ENCODE assay signal across 25 mouse cellular contexts in genomic region chr16:17896091-17896490, GRCm38 (mm10). TPM values are rescaled to one million over a fixed set of nuclear protein-coding genes. Genes with fewer than 3 reads are reported as not detected.
"Had no signal": no experiment of that assay in that cellular context is flagged by ENCODE, and none has a peak within 500 bp of the region (broad histone marks: within the 10 kb centered on the region; RNA-seq: fewer than 3 reads in every experiment).

No protein-coding gene starts in this region.

- H3K27ac ChIP-seq: liver, embryonic 14.5 days; midbrain, embryonic 10.5 days; midbrain, embryonic 13.5 days; neural tube, embryonic 13.5 days; neural tube, embryonic 15.5 days had no signal

- H3K4me2 ChIP-seq: lung, embryonic 14.5 days; midbrain, embryonic 13.5 days; neural tube, embryonic 13.5 days; neural tube, embryonic 15.5 days had no signal

- ATAC-seq: midbrain, embryonic 13.5 days; midbrain, embryonic 16.5 days had no signal

- H3K9ac ChIP-seq: liver, embryonic 14.5 days; lung, embryonic 14.5 days; midbrain, embryonic 13.5 days; neural tube, embryonic 13.5 days; neural tube, embryonic 15.5 days had no signal

- H3K27me3 ChIP-seq: midbrain, embryonic 13.5 days; neural tube, embryonic 13.5 days; neural tube, embryonic 15.5 days had no signal

- H3K9me3 ChIP-seq: midbrain, embryonic 10.5 days; midbrain, embryonic 13.5 days; neural tube, embryonic 13.5 days; neural tube, embryonic 15.5 days had no signal

- DNase-seq: lung, adult 18-20 months; lung, embryonic 14.5 days; lung, postnatal 10 days; lung, postnatal 4 days; retina, postnatal 1 day; right cerebral cortex, adult 18-20 months; right cerebral cortex, postnatal 25 days; right cerebral cortex, postnatal 4 days; spleen, adult 18-20 months; thymus, adult 18-20 months; thymus, postnatal 14 days; thymus, postnatal 36 days had no signal

- H3K4me3 ChIP-seq: midbrain, embryonic 10.5 days; midbrain, embryonic 13.5 days; myocyte; neural tube, embryonic 13.5 days; neural tube, embryonic 15.5 days had no signal

RNA-seq across cellular contexts. Expression of gene Tssk1, which starts 2.1 kb away (rescaled TPM):
- polyA plus RNA-seq: liver, embryonic 14.5 days; liver, embryonic 16.5 days; lung, embryonic 16.5 days; neural tube, embryonic 15.5 days had no signal

RNA-seq across cellular contexts. Expression of gene Tssk2, which starts 2.3 kb away (rescaled TPM):
- polyA plus RNA-seq: liver, embryonic 14.5 days; liver, embryonic 16.5 days; lung, embryonic 14.5 days; lung, embryonic 16.5 days; midbrain, embryonic 16.5 days; neural tube, embryonic 13.5 days; neural tube, embryonic 15.5 days; small intestine, adult 2 months; stomach, embryonic 14.5 days; stomach, embryonic 16.5 days; thymus, postnatal 0 days had no signal
